Mouse (Mus musculus): Measurements from ENCODE around the gene Iqcm. TPM values are rescaled to one million over a fixed set of nuclear protein-coding genes. Genes with fewer than 3 reads are reported as not detected.

Iqcm gene
- polyA plus RNA-seq, 1 experiment: not detected

DNA sequence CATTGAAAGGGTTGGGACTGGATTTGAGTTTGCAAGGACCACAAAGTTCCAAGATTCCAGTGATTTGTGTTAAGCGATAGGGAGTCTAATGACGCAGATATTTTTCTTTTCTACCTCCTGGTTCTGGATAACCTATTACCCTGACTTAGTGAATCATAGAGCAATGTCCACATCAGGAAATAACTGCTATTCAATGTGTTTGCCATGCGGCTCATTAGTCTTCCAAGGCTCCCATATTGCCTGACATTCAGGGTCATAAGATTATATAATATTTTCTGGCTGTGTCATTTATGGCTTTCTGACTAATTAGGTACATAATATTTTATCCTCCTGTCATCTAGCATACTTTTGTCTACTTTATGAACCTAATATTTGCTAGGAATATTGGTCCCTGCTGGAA, 100.8 kb downstream of the Iqcm start:
- DNase-seq (ENCODE audit: low read depth in 1 of 2, low spot score in 2 of 2): no peak
- no peaks in the 10 kb centered on the region for H3K27me3 ChIP-seq (ENCODE audit: control insufficient read depth, insufficient read depth, low read length)
- H3K27ac ChIP-seq (ENCODE audit: insufficient read depth, low read length): no peak overlapping the region
- H3K36me3 ChIP-seq (ENCODE audit: control insufficient read depth, insufficient read depth, low read length): no peaks in the 10 kb centered on the region
- 91% methylated on average over 3 of the region's 3 CpGs for WGBS
- no peak for TF ChIP-seq POLR2A (IDR thresholded peaks at IDR 0.05; ENCODE audit: low read depth, low read length)
- no peak for TF ChIP-seq CTCF (IDR thresholded peaks at IDR 0.05; ENCODE audit: extremely low read depth, insufficient read depth, insufficient read length, insufficient replicate concordance)
- no peak overlapping the region for H3K4me3 ChIP-seq (ENCODE audit: extremely low read depth, insufficient read depth, insufficient read length)
- H3K4me1 ChIP-seq (ENCODE audit: control insufficient read depth, insufficient read depth, insufficient read length): no peaks in the 10 kb centered on the region

DNA sequence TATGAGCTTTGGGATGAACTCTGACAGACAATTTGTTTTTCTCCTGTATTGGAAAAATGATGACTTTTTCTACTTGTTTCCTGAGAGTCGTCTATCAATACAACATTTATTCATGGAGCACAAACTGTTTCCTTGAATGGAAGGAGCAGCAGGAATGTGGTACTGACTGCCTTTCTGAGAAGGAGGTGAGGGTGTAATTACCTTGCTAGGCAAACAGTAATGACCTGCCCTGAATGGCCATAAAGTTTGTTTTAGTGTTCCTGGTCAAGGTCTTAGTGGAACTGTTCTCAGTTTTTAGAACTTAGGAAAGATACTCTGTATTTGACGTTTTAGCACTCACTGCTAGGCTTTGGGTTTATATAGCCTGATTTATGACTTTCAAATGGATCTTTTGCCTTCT, 147.8 kb downstream of the Iqcm start:
- 69% methylated on average over 2 of the region's 2 CpGs for WGBS
- Histone ChIP-seq H3K36me3 (ENCODE audit: control insufficient read depth, insufficient read depth, low read length) (no peaks in the 10 kb centered on the region), H3K4me3 (ENCODE audit: extremely low read depth, insufficient read depth, insufficient read length) (no peak overlapping the region), H3K27ac (ENCODE audit: insufficient read depth, low read length) (no peak overlapping the region), H3K4me1 (ENCODE audit: control insufficient read depth, insufficient read depth, insufficient read length) (no peaks in the 10 kb centered on the region), H3K27me3 (ENCODE audit: control insufficient read depth, insufficient read depth, low read length) (no peaks in the 10 kb centered on the region)
- TF ChIP-seq POLR2A (IDR thresholded peaks at IDR 0.05; ENCODE audit: low read depth, low read length): no peak
- no peak for TF ChIP-seq CTCF (IDR thresholded peaks at IDR 0.05; ENCODE audit: extremely low read depth, insufficient read depth, insufficient read length, insufficient replicate concordance)
- no peak for DNase-seq (ENCODE audit: low read depth in 1 of 2, low spot score in 2 of 2)

DNA sequence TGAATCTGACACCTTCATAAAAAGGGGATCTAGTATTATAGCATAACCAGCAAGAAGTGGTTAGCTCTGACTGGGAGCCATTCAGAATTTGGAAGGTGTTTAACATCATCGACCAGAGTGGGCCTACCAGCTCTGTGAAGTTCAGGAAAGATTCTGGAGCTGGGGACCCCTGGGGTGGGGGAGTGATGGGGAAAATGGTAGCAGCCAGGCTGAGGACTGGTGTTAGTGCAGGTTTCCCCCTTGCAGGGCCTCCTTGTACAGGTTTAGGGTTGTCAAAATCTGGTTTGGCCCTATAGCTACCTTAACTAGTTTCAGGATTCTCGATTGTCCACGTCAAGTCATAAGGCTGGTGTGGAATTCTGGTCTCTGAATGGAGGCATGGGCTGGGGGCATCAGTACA, 194.5 kb downstream of the Iqcm start:
- no peak for TF ChIP-seq POLR2A (IDR thresholded peaks at IDR 0.05; ENCODE audit: low read depth, low read length)
- no peak for TF ChIP-seq CTCF (IDR thresholded peaks at IDR 0.05; ENCODE audit: extremely low read depth, insufficient read depth, insufficient read length, insufficient replicate concordance)
- WGBS: 83% methylated on average over 3 of the region's 3 CpGs

DNA sequence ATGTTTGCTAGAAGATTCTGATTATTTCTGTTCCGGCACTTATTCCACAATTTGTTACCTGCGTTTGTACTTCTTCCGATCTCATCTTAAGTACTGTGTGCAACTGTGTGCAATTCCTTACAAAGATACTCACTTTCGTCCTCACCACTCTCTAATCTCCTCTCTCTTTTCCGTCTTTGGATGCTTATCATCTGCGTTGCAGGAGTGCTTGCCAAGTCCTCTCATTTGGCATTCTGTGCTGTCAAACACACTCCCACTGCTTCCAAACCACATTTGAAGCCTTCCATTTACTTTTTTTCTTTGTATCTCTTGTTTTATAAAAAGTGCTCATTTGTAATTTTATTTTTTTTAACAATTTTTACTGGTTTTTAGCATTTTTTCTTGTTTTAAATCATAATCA, 210.8 kb downstream of the Iqcm start:
- H3K36me3 ChIP-seq (ENCODE audit: control insufficient read depth, insufficient read depth, low read length): no peaks in the 10 kb centered on the region

More for the DNA sequence above, 194.5 kb downstream of the Iqcm start:
- no peak overlapping the region for H3K27ac ChIP-seq (ENCODE audit: insufficient read depth, low read length)
- H3K36me3 ChIP-seq (ENCODE audit: control insufficient read depth, insufficient read depth, low read length): no peaks in the 10 kb centered on the region
- no peak for DNase-seq (ENCODE audit: low read depth in 1 of 2, low spot score in 2 of 2)
- H3K4me3 ChIP-seq (ENCODE audit: extremely low read depth, insufficient read depth, insufficient read length): no peak overlapping the region
- no peaks in the 10 kb centered on the region for H3K27me3 ChIP-seq (ENCODE audit: control insufficient read depth, insufficient read depth, low read length)
- H3K4me1 ChIP-seq (ENCODE audit: control insufficient read depth, insufficient read depth, insufficient read length): no peaks in the 10 kb centered on the region

DNA sequence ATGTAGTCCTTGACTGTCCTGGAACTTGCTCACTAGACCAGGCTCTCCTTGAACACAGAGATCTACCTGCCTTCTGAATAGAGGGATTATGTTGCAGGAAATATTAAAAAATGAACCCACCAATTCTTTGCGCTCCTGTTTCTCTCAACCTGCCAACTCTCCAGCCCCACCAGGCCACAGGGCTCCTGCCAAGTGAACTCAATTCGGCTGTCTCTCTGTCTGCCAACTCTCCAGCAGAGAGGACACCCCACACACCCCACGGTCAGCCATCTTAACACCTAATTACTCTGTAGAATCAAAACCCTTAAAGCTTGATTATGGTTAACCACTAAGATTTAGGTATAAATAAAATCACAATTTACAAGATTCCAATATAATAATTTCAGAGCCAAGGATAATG, 298.1 kb downstream of the Iqcm start:
- DNase-seq (ENCODE audit: low read depth in 1 of 2, low spot score in 2 of 2): no peak
- Histone ChIP-seq H3K4me1 (ENCODE audit: control insufficient read depth, insufficient read depth, insufficient read length) (no peaks in the 10 kb centered on the region), H3K27ac (ENCODE audit: insufficient read depth, low read length) (no peak overlapping the region), H3K27me3 (ENCODE audit: control insufficient read depth, insufficient read depth, low read length) (no peaks in the 10 kb centered on the region), H3K4me3 (ENCODE audit: extremely low read depth, insufficient read depth, insufficient read length) (no peak overlapping the region), H3K36me3 (ENCODE audit: control insufficient read depth, insufficient read depth, low read length) (no peaks in the 10 kb centered on the region)
- TF ChIP-seq CTCF (IDR thresholded peaks at IDR 0.05; ENCODE audit: extremely low read depth, insufficient read depth, insufficient read length, insufficient replicate concordance): no peak
- TF ChIP-seq POLR2A (IDR thresholded peaks at IDR 0.05; ENCODE audit: low read depth, low read length): no peak
- 75% methylated on average over 3 of the region's 3 CpGs for WGBS

More for the DNA sequence above, 210.8 kb downstream of the Iqcm start:
- no peak for DNase-seq (ENCODE audit: low read depth in 1 of 2, low spot score in 2 of 2)
- 88% methylated on average over 6 of the region's 6 CpGs for WGBS
- TF ChIP-seq POLR2A (IDR thresholded peaks at IDR 0.05; ENCODE audit: low read depth, low read length) (no peak), CTCF (IDR thresholded peaks at IDR 0.05; ENCODE audit: extremely low read depth, insufficient read depth, insufficient read length, insufficient replicate concordance) (no peak)
- H3K4me3 ChIP-seq (ENCODE audit: extremely low read depth, insufficient read depth, insufficient read length): no peak overlapping the region
- H3K27me3 ChIP-seq (ENCODE audit: control insufficient read depth, insufficient read depth, low read length): no peaks in the 10 kb centered on the region
- no peak overlapping the region for H3K27ac ChIP-seq (ENCODE audit: insufficient read depth, low read length)
- H3K4me1 ChIP-seq (ENCODE audit: control insufficient read depth, insufficient read depth, insufficient read length): no peaks in the 10 kb centered on the region

DNA sequence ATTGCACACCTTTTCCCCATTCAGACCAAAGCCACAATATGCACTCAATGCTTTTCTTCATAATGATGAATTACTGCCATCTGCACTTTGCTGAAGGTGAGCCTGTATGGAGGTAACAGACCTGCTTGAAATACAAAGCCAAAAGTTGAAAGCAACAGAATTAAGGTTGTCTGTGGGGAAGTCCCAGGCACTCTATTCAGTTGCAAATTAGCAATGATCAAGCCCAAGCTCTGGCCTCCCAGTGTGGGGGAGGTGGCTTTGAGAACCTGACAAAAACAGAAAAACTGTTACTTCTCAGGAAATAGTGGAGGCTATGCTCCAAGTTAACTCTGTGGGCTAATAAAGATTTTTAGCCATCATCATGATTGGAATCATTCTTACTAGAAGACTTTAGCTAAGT, 307.1 kb downstream of the Iqcm start:
- Histone ChIP-seq H3K36me3 (ENCODE audit: control insufficient read depth, insufficient read depth, low read length) (no peaks in the 10 kb centered on the region), H3K27ac (ENCODE audit: insufficient read depth, low read length) (no peak overlapping the region), H3K4me3 (ENCODE audit: extremely low read depth, insufficient read depth, insufficient read length) (no peak overlapping the region), H3K27me3 (ENCODE audit: control insufficient read depth, insufficient read depth, low read length) (no peaks in the 10 kb centered on the region), H3K4me1 (ENCODE audit: control insufficient read depth, insufficient read depth, insufficient read length) (no peaks in the 10 kb centered on the region)
- DNase-seq (ENCODE audit: low read depth in 1 of 2, low spot score in 2 of 2): no peak
- no peak for TF ChIP-seq POLR2A (IDR thresholded peaks at IDR 0.05; ENCODE audit: low read depth, low read length)
- no peak for TF ChIP-seq CTCF (IDR thresholded peaks at IDR 0.05; ENCODE audit: extremely low read depth, insufficient read depth, insufficient read length, insufficient replicate concordance)

DNA sequence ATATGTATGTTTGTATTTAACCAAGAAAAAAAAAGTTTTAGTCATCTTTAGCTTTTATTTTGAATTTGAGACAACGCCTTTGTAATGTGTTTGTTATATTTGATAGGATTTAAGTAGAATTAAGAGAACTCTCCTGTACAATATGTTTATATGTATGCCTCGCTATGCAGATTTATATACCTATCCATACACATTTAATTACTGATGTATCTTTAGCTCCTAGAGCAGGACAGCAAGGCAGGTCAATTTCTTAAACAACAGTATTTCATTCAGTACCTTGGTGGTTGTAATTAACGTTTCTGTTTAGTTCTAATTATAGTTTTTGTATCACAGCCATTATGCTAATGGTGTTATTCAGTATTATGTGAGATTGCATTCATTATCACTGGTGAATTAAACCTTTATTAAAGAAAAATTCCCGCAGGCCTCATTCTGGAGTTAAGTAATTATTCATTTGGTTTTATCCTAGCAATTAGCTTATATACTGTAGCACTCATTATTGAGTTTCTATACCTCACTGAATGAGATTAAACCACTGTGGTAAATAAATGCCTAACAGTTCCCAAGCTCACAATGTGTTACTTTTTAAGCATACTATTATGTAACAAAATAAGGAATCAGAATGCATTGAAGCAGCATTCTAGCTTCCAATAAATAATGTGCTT, 380.1 kb downstream of the Iqcm start:
- no peak for DNase-seq (ENCODE audit: low read depth in 1 of 2, low spot score in 2 of 2)
- no peaks in the 10 kb centered on the region for H3K36me3 ChIP-seq (ENCODE audit: control insufficient read depth, insufficient read depth, low read length)
- no peak overlapping the region for H3K27ac ChIP-seq (ENCODE audit: insufficient read depth, low read length)
- no peaks in the 10 kb centered on the region for H3K27me3 ChIP-seq (ENCODE audit: control insufficient read depth, insufficient read depth, low read length)
- WGBS: 75% methylated on average over 4 of the region's 4 CpGs
- no peak overlapping the region for H3K4me3 ChIP-seq (ENCODE audit: extremely low read depth, insufficient read depth, insufficient read length)
- H3K4me1 ChIP-seq (ENCODE audit: control insufficient read depth, insufficient read depth, insufficient read length): no peaks in the 10 kb centered on the region
- TF ChIP-seq POLR2A (IDR thresholded peaks at IDR 0.05; ENCODE audit: low read depth, low read length) (no peak), CTCF (IDR thresholded peaks at IDR 0.05; ENCODE audit: extremely low read depth, insufficient read depth, insufficient read length, insufficient replicate concordance) (no peak)

Data from spleen, adult 2 months (tissue).